Mouse (Mus musculus) brain, embryonic 14.5 days (tissue): ENCODE measurements around the gene Srrm3.

ENCODE experiments used
- CTCF ChIP-seq: fragments of 200-500 bp; IDR thresholded peaks from 2 replicates; pipeline ENCODE4 v1.5.1; 2012; ENCODE audit warnings: inconsistent platforms, mild to moderate bottlenecking, moderate library complexity, borderline replicate concordance; ENCODE audit not compliant: insufficient read depth, insufficient read length; ENCODE audit errors: extremely low read depth
- POLR2A ChIP-seq: fragments of 200-500 bp; IDR thresholded peaks from 2 replicates; pipeline ENCODE4 v1.6.1; 2012; ENCODE audit warnings: mild to moderate bottlenecking, inconsistent platforms, borderline replicate concordance; ENCODE audit not compliant: poor library complexity, insufficient read depth, insufficient read length, severe bottlenecking; ENCODE audit errors: extremely low read depth

- no peak for TF ChIP-seq POLR2A
- TF ChIP-seq CTCF = no peak
Measured at GRCm38 (mm10) chr5:135866662-135867061, 60.0 kb downstream of the Srrm3 start.
